Mouse (Mus musculus): Measurements from ENCODE around the gene Eloa. TPM values are rescaled to one million over a fixed set of nuclear protein-coding genes. Genes with fewer than 3 reads are reported as not detected.

The Eloa gene
- polyA plus RNA-seq (2015; fragmentation: Nextera tagmentation; extraction: Ambion mirVana), result 21.9 and 23.1 TPM in 2 replicates

GRCm38 (mm10) chr4:136021549-136022047 lies at the start of gene Eloa:
Gene Eloa, minus strand, starts transcription at chr4:136021763.

DNA sequence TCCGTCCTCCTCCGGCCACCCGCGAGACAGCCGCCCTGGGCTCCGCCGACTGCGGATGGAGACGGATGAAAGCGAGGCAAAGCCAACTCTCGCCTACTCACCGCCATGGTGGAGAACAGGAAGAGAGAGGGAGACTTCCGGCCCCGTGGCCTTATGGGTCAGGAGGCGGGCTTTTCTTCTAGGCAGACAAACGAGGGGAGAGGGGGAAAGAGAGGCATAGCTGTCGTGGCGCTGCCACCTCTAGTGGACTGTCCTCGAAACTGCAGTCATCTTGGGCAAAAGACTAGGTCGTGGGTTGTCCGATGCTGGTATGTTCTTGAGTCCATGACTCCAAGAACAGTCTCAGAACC lies 31.7 kb upstream of the Eloa start, which contains the start of gene Rpl11:
TSS of gene Rpl11 (minus strand) at position 182 of the 350 bp plus-strand sequence.

GRCm38 (mm10) chr4:135986943-135987710 lies 34.4 kb downstream of the Eloa start, which contains the start of gene Pithd1:
Gene Pithd1, minus strand, starts transcription at chr4:135987264.

GRCm38 (mm10) chr4:135972556-135972906 lies 49.0 kb downstream of the Eloa start, which contains the start of gene Lypla2:
Gene Lypla2, minus strand, starts transcription at chr4:135972626.

GRCm38 (mm10) chr4:135963457-135964193 lies 57.9 kb downstream of the Eloa start, which contains the start of gene Gale:
Gene Gale, plus strand, starts transcription at chr4:135963727.

Other genes starting within 250 kb of the Eloa start
- gene Srsf10, start 166.0 kb downstream of the Eloa start, polyA plus RNA-seq (2015; fragmentation: Nextera tagmentation; extraction: Ambion mirVana), result 85.6 and 105 TPM in 2 replicates
- 66.4 and 75.1 TPM in 2 replicates for gene Pnrc2, start 147.9 kb downstream of the Eloa start, polyA plus RNA-seq (2015; fragmentation: Nextera tagmentation; extraction: Ambion mirVana)
- gene Cnr2, start 126.4 kb downstream of the Eloa start, polyA plus RNA-seq (2015; fragmentation: Nextera tagmentation; extraction: Ambion mirVana), result 0.14 and 0.44 TPM in 2 replicates
- 46.9 and 63.5 TPM in 2 replicates for gene Fuca1, start 101.0 kb downstream of the Eloa start, polyA plus RNA-seq (2015; fragmentation: Nextera tagmentation; extraction: Ambion mirVana)
- gene Hmgcl, start 75.3 kb downstream of the Eloa start, polyA plus RNA-seq (2015; fragmentation: Nextera tagmentation; extraction: Ambion mirVana), result 50.6 and 58.5 TPM in 2 replicates
- gene Gale, start 58.0 kb downstream of the Eloa start, polyA plus RNA-seq (2015; fragmentation: Nextera tagmentation; extraction: Ambion mirVana), result 25.0 and 36.9 TPM in 2 replicates
- gene Lypla2, start 49.1 kb downstream of the Eloa start, polyA plus RNA-seq (2015; fragmentation: Nextera tagmentation; extraction: Ambion mirVana), result 59.6 and 61.4 TPM in 2 replicates
- 31.2 and 35.1 TPM in 2 replicates for gene Pithd1, start 34.5 kb downstream of the Eloa start, polyA plus RNA-seq (2015; fragmentation: Nextera tagmentation; extraction: Ambion mirVana)
- gene Rpl11, start 31.7 kb upstream of the Eloa start, polyA plus RNA-seq (2015; fragmentation: Nextera tagmentation; extraction: Ambion mirVana), result 334 and 353 TPM in 2 replicates
- 231 and 234 TPM in 2 replicates for gene Id3, start 121.7 kb upstream of the Eloa start, polyA plus RNA-seq (2015; fragmentation: Nextera tagmentation; extraction: Ambion mirVana)
- gene E2f2, start 150.6 kb upstream of the Eloa start, polyA plus RNA-seq (2015; fragmentation: Nextera tagmentation; extraction: Ambion mirVana), result 1.6 and 2.3 TPM in 2 replicates
- gene Asap3, start 184.6 kb upstream of the Eloa start, polyA plus RNA-seq (2015; fragmentation: Nextera tagmentation; extraction: Ambion mirVana), result 5.3 and 5.6 TPM in 2 replicates
- gene Tcea3, start 226.0 kb upstream of the Eloa start, polyA plus RNA-seq (2015; fragmentation: Nextera tagmentation; extraction: Ambion mirVana), result 72.1 and 72.4 TPM in 2 replicates